Mouse (Mus musculus): ENCODE measurements around the gene Gpd2.

Gpd2 gene

GRCm38 (mm10) chr2:57243987-57244386 lies 6.6 kb downstream of the Gpd2 start:
- in situ Hi-C loops (cut with MboI; ENCODE audit: low pct_unique_long_range_greater_than_20kb in 1 of 2, low sequenced_read_pairs in 2 of 2, unreplicated experiment in 1 of 2) = no loop called here

- in situ Hi-C loops (cut with MboI; ENCODE audit: low pct_unique_long_range_greater_than_20kb in 1 of 2, low sequenced_read_pairs in 2 of 2, unreplicated experiment in 1 of 2) = no loop called here
Measured at GRCm38 (mm10) chr2:57245721-57246328, 8.4 kb downstream of the Gpd2 start.

DNA sequence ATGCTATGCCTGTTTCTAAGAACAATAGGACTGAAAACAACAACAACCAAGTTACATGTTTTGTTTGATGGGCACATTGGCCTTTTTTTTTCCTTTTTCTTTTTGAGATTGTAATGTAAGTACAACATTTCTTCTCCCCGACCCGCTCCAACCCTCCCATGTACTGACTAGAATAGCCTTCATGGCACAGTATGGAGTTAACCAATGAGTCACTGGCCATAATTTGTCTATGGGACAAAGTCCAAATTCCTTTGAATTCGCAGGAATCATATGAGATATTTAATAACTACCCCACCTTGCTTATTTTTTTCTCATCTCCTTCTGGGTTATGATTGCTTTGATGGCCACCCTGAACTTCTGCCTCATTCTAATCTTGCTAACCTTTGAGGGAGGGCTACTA lies 12.7 kb downstream of the Gpd2 start:
- in situ Hi-C loops (cut with MboI; ENCODE audit: low pct_unique_long_range_greater_than_20kb in 1 of 2, low sequenced_read_pairs in 2 of 2, unreplicated experiment in 1 of 2) = no loop called here

GRCm38 (mm10) chr2:57251636-57252317 lies 14.3 kb downstream of the Gpd2 start:
- in situ Hi-C loops (cut with MboI; ENCODE audit: low pct_unique_long_range_greater_than_20kb in 1 of 2, low sequenced_read_pairs in 2 of 2, unreplicated experiment in 1 of 2) = no loop called here

- in situ Hi-C loops (cut with MboI; ENCODE audit: low pct_unique_long_range_greater_than_20kb in 1 of 2, low sequenced_read_pairs in 2 of 2, unreplicated experiment in 1 of 2) = no loop called here
Measured at GRCm38 (mm10) chr2:57252542-57253301, 15.3 kb downstream of the Gpd2 start.

- in situ Hi-C loops (cut with MboI; ENCODE audit: low pct_unique_long_range_greater_than_20kb in 1 of 2, low sequenced_read_pairs in 2 of 2, unreplicated experiment in 1 of 2) = no loop called here
Measured at GRCm38 (mm10) chr2:57254267-57254666, 16.8 kb downstream of the Gpd2 start.

DNA sequence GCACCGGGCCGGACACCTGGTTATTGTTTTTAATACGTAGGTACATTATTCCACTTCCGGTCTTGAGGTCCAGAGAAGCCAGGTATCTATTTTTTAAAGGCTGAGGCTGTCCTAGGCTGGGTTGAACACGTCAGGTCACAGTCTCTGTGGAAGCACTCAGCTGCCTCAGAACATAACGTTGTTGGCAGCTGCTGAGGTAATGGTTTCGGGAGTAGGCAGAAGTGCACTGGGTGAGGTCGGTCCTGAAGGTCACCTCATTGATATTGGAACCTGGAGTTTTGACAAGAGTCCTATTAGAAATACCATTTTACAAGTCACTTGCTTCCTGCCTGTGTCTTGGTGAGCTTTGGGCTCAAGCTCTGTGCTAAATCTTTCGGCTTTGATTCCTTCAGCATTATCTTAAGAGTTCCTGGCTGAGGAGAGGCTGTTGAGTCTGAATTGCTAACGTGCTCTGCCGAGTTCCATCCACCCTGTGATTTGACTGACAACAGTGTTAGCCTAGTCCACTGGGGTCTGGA lies 17.8 kb downstream of the Gpd2 start:
- in situ Hi-C loops (cut with MboI; ENCODE audit: low pct_unique_long_range_greater_than_20kb in 1 of 2, low sequenced_read_pairs in 2 of 2, unreplicated experiment in 1 of 2) = no loop called here

DNA sequence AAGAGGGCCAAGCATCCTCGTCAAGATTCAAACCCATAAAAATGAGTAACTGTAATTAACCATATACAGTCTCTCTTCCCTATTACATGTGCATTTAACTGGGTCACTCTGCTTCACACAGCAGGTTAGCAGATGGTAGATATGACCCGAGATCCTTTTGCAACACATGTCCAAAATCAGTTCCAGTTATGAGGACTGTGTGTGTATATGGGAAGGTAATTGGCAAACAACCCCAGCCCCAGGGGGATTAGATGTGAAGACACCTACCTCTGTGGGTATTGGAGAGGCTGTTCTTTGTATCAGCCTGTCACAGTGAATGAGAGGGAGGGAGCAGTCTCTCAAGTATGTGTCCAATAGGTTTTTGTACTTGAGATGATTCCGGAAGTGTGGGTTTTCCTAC lies 18.4 kb downstream of the Gpd2 start:
- in situ Hi-C loops (cut with MboI; ENCODE audit: low pct_unique_long_range_greater_than_20kb in 1 of 2, low sequenced_read_pairs in 2 of 2, unreplicated experiment in 1 of 2) = no loop called here

DNA sequence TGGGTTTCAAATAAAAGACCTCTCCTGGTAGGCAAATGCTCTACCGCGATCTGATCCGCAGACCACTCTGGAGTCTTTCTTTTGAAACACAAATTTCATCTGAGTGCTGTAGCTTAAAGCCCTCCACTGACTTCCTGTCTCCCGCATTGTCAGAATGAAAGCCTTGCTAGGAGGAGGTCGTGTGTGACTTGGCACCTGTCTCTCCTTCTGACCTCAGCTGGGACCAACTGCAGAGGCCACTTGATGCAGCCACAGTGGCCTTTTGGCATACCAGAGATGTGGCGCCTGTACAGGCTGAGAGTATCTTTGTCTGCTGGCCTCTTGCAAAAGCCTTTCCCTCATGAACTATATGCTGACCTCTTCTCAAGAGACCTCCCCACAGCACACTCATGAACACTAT lies 19.0 kb downstream of the Gpd2 start:
- in situ Hi-C loops (cut with MboI; ENCODE audit: low pct_unique_long_range_greater_than_20kb in 1 of 2, low sequenced_read_pairs in 2 of 2, unreplicated experiment in 1 of 2) = no loop called here

- in situ Hi-C loops (cut with MboI; ENCODE audit: low pct_unique_long_range_greater_than_20kb in 1 of 2, low sequenced_read_pairs in 2 of 2, unreplicated experiment in 1 of 2) = no loop called here
Measured at GRCm38 (mm10) chr2:57261286-57262077, 24.0 kb downstream of the Gpd2 start.

DNA sequence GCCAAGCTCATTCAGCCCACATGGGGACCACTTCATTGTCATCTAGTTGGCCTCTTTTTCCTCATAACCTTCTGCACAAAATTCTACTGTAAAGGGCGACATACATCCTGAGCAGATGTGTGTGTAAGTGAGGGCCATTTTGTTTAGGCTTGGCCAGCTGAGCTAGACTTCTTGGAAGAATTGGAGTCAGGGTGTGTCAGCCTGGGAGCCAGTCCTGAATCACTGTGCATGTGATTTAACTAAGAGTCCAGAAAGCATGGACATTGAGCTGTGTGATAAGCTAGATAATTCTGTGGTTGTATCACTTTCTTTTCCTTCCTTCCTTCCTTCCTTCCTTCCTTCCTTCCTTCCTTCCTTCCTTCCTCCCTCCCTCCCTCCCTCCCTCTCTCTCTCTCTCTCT lies 26.0 kb downstream of the Gpd2 start:
- in situ Hi-C loops (cut with MboI; ENCODE audit: low pct_unique_long_range_greater_than_20kb in 1 of 2, low sequenced_read_pairs in 2 of 2, unreplicated experiment in 1 of 2) = no loop called here

DNA sequence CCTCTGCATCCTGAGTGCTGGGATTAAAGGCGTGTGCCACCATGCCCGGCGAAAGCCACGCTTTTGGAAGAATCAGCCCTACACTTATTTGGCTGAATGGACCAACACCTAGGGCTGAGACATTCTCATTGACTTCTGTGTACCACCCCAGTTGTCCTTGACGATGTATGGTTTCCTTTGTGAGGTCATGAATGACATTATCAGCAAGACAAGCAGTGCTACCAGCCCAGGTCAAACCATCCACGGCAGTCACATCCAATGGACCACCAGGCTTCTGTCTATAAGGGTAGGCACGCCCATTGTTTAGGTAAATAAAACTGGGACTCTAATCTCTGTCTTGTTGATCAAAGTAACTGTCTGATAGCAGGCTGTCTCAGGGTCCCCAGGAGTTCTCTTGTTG lies 27.5 kb downstream of the Gpd2 start:
- in situ Hi-C loops (cut with MboI; ENCODE audit: low pct_unique_long_range_greater_than_20kb in 1 of 2, low sequenced_read_pairs in 2 of 2, unreplicated experiment in 1 of 2) = no loop called here

- in situ Hi-C loops (cut with MboI; ENCODE audit: low pct_unique_long_range_greater_than_20kb in 1 of 2, low sequenced_read_pairs in 2 of 2, unreplicated experiment in 1 of 2) = no loop called here
Measured at GRCm38 (mm10) chr2:57266679-57267393, 29.4 kb downstream of the Gpd2 start.

- in situ Hi-C loops (cut with MboI; ENCODE audit: low pct_unique_long_range_greater_than_20kb in 1 of 2, low sequenced_read_pairs in 2 of 2, unreplicated experiment in 1 of 2) = no loop called here
Measured at GRCm38 (mm10) chr2:57267394-57267716, 29.9 kb downstream of the Gpd2 start.

- in situ Hi-C loops (cut with MboI; ENCODE audit: low pct_unique_long_range_greater_than_20kb in 1 of 2, low sequenced_read_pairs in 2 of 2, unreplicated experiment in 1 of 2) = no loop called here
Measured at GRCm38 (mm10) chr2:57267896-57268295, 30.5 kb downstream of the Gpd2 start.

DNA sequence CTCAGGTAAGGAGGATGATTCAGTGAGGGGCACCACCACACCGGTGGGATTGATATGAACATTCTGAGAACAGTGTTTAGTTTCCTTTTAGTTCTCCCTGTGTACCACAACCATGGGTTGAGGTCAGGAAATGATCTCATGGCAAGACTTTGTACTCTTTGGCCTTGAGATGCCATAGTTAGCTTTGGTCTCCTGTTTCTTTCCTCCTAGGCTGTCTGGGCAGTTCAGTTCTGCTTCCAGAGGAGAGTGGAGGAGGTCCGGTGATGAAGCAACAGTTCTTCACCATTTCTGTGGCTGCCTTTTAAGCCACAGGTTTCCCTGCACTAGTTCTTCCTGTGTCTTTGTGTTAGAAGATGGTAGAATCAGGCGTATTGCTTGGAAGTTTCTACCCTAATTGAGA lies 31.4 kb downstream of the Gpd2 start:
- in situ Hi-C loops (cut with MboI; ENCODE audit: low pct_unique_long_range_greater_than_20kb in 1 of 2, low sequenced_read_pairs in 2 of 2, unreplicated experiment in 1 of 2) = no loop called here

DNA sequence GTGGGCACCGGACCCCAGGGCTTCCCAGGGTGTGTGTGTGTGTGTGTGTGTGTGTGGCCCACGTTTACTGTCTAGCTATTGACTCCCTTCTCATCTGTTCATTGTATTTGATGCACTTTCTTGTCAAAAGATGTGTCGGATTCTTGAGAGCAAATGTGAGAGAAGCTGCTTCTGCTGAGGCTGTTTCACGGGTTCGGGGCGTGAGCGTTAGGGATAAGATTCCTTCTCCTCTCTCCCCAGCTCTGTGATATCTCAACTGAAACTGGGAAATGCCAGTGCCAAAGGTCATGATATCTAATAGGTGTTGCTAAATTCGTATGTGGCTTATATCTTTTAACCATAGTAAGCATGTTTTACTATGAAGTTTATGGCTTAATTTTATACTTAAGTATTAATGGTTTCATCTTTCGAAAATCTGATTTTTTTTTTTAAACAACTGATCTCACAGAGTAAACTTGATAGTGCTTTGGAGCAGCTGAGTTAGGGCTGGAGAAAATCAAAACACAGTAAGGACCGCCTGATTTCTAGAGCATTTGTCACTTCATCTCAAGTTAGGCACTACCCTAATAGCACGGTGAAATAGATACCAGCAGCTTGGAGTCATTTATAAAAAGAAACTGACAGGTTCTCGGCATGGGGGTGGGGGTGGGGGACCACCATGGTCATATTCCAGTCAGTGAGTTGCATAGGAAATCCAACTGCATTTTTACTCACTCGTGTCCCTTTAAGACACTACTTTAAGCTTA lies 32.4 kb downstream of the Gpd2 start:
- in situ Hi-C loops (cut with MboI; ENCODE audit: low pct_unique_long_range_greater_than_20kb in 1 of 2, low sequenced_read_pairs in 2 of 2, unreplicated experiment in 1 of 2) = no loop called here
